Mouse (Mus musculus): ENCODE results near the gene Nagk. TPM values are rescaled to one million over a fixed set of nuclear protein-coding genes. Genes with fewer than 3 reads are reported as not detected.
"Not testable (repeated sequence)": the region's sequence is repeated elsewhere in the genome, so short reads cannot be mapped to it uniquely, and the experiment has no call there.

Nagk gene
- polyA plus RNA-seq, 1 experiment from 2014 or later = 54.9 TPM

GRCm38 (mm10) chr6:83775638-83776293 lies 19.0 kb upstream of the Nagk start, which contains the start of gene Tex261:
Gene Tex261 (minus strand): TSS chr6:83775813.
- Histone ChIP-seq H3K4me3 (peak within 1 kb of the TSS; percentile 87), H3K4me1 (peaks cover 22% of the 10 kb centered on the region), H3K9me3 (no peaks in the 10 kb centered on the region), H3K27me3 (no peaks in the 10 kb centered on the region), H3K36me3 (peaks cover 23% of the 10 kb centered on the region), H3K4me2 (replicated peaks) (peak within 1 kb of the TSS; percentile 82), H3K27ac (replicated peaks) (peak within 1 kb of the TSS; percentile 78), H3K9ac (replicated peaks) (peak within 1 kb of the TSS; percentile 94)
- peak; percentile 96 for ATAC-seq (ENCODE audit: low FRiP score, low read depth)
- under 1% methylated on average over 38 of the region's 45 CpGs for WGBS

GRCm38 (mm10) chr6:83778306-83778705 lies 16.5 kb upstream of the Nagk start:
- Histone ChIP-seq H3K27ac (replicated peaks) (no peak overlapping the region), H3K4me1 (peaks cover 19% of the 10 kb centered on the region), H3K27me3 (no peaks in the 10 kb centered on the region), H3K36me3 (peaks cover 2% of the 10 kb centered on the region; the same call in 1 of the 2 replicates), H3K4me2 (replicated peaks) (no peak overlapping the region), H3K4me3 (no peak overlapping the region), H3K9me3 (no peaks in the 10 kb centered on the region), H3K9ac (replicated peaks) (no peak overlapping the region)
- ATAC-seq (ENCODE audit: low FRiP score, low read depth) = no peak
- WGBS = 89% methylated on average over 7 of the region's 7 CpGs

GRCm38 (mm10) chr6:83779026-83779425 lies 15.8 kb upstream of the Nagk start:
- Histone ChIP-seq H3K27me3 (no peaks in the 10 kb centered on the region), H3K27ac (replicated peaks) (no peak overlapping the region), H3K4me3 (no peak overlapping the region), H3K4me2 (replicated peaks) (no peak overlapping the region), H3K9ac (replicated peaks) (no peak overlapping the region), H3K9me3 (no peaks in the 10 kb centered on the region), H3K4me1 (peaks cover 15% of the 10 kb centered on the region), H3K36me3 (no peaks in the 10 kb centered on the region)
- 12% methylated on average over 5 of the region's 5 CpGs for WGBS
- ATAC-seq (ENCODE audit: low FRiP score, low read depth) = no peak

- 0 out of 2 replicates have a peak, but pooled peaks cover 2% of the 10 kb centered on the region for H3K4me1 ChIP-seq
- no peak overlapping the region for H3K27ac ChIP-seq (replicated peaks)
- WGBS = 84% methylated on average over 3 of the region's 3 CpGs
- no peak for ATAC-seq (ENCODE audit: low FRiP score, low read depth)
- H3K4me2 ChIP-seq (replicated peaks) = no peak overlapping the region
- no peak overlapping the region for H3K4me3 ChIP-seq
- H3K9me3 ChIP-seq = no peaks in the 10 kb centered on the region
- H3K27me3 ChIP-seq = peaks cover 6% of the 10 kb centered on the region; the same call in 1 of the 2 replicates
- no peaks in the 10 kb centered on the region for H3K36me3 ChIP-seq
- H3K9ac ChIP-seq (replicated peaks) = no peak overlapping the region
Observed at GRCm38 (mm10) chr6:83786426-83786825, 8.4 kb upstream of the Nagk start.

- 0 out of 2 replicates have a peak, but pooled peaks cover 2% of the 10 kb centered on the region for H3K4me1 ChIP-seq
- H3K9ac ChIP-seq (replicated peaks) = no peak overlapping the region
- peaks cover 6% of the 10 kb centered on the region; the same call in 1 of the 2 replicates for H3K27me3 ChIP-seq
- no peaks in the 10 kb centered on the region for H3K9me3 ChIP-seq
- no peak for ATAC-seq (ENCODE audit: low FRiP score, low read depth)
- no peak overlapping the region for H3K4me3 ChIP-seq
- H3K4me2 ChIP-seq (replicated peaks) = no peak overlapping the region
- no peaks in the 10 kb centered on the region for H3K36me3 ChIP-seq
- no peak overlapping the region for H3K27ac ChIP-seq (replicated peaks)
- 56% methylated on average over 7 of the region's 7 CpGs for WGBS
Observed at GRCm38 (mm10) chr6:83788554-83788953, 6.2 kb upstream of the Nagk start.

GRCm38 (mm10) chr6:83790533-83790932 lies 4.2 kb upstream of the Nagk start:
- not testable (repeated sequence) for H3K4me1 ChIP-seq; H3K4me3 ChIP-seq; H3K4me2 ChIP-seq (replicated peaks); H3K9ac ChIP-seq (replicated peaks); ATAC-seq (ENCODE audit: low FRiP score, low read depth); H3K27me3 ChIP-seq; H3K27ac ChIP-seq (replicated peaks); H3K36me3 ChIP-seq; H3K9me3 ChIP-seq
- 83% methylated on average over 5 of the region's 5 CpGs for WGBS

- no peak overlapping the region for H3K9ac ChIP-seq (replicated peaks)
- no peaks in the 10 kb centered on the region for H3K36me3 ChIP-seq
- 83% methylated on average over 4 of the region's 4 CpGs for WGBS
- no peaks in the 10 kb centered on the region for H3K27me3 ChIP-seq
- H3K4me2 ChIP-seq (replicated peaks) = no peak overlapping the region
- peaks cover 8% of the 10 kb centered on the region for H3K4me1 ChIP-seq
- ATAC-seq (ENCODE audit: low FRiP score, low read depth) = no peak
- H3K4me3 ChIP-seq = no peak overlapping the region
- no peaks in the 10 kb centered on the region for H3K9me3 ChIP-seq
- H3K27ac ChIP-seq (replicated peaks) = no peak overlapping the region
Observed at GRCm38 (mm10) chr6:83791251-83791890, 3.4 kb upstream of the Nagk start.

GRCm38 (mm10) chr6:83795492-83795900 lies 714 bp downstream of the Nagk start:
- H3K9ac ChIP-seq (replicated peaks) = peak overlapping the region; percentile 83
- peaks cover 5% of the 10 kb centered on the region for H3K36me3 ChIP-seq
- WGBS = 14% methylated on average over 13 of the region's 13 CpGs
- H3K4me3 ChIP-seq = peak overlapping the region; percentile 79
- no peak; the same call in none of the 2 replicates for ATAC-seq (ENCODE audit: low FRiP score, low read depth)
- H3K4me2 ChIP-seq (replicated peaks) = peak overlapping the region; percentile 90
- H3K27ac ChIP-seq (replicated peaks) = peak overlapping the region; percentile 96
- H3K27me3 ChIP-seq = no peaks in the 10 kb centered on the region
- H3K9me3 ChIP-seq = no peaks in the 10 kb centered on the region
- peaks cover 6% of the 10 kb centered on the region for H3K4me1 ChIP-seq

- peaks cover 6% of the 10 kb centered on the region for H3K4me1 ChIP-seq
- no peaks in the 10 kb centered on the region for H3K9me3 ChIP-seq
- 60% methylated on average over 3 of the region's 3 CpGs for WGBS
- ATAC-seq (ENCODE audit: low FRiP score, low read depth) = no peak
- H3K4me3 ChIP-seq = no peak overlapping the region
- H3K9ac ChIP-seq (replicated peaks) = no peak overlapping the region
- H3K27me3 ChIP-seq = no peaks in the 10 kb centered on the region
- no peak overlapping the region for H3K27ac ChIP-seq (replicated peaks)
- H3K36me3 ChIP-seq = peaks cover 17% of the 10 kb centered on the region
- no peak overlapping the region for H3K4me2 ChIP-seq (replicated peaks)
Observed at GRCm38 (mm10) chr6:83796686-83797085, 1.9 kb downstream of the Nagk start.

- no peak overlapping the region for H3K27ac ChIP-seq (replicated peaks)
- no peak for ATAC-seq (ENCODE audit: low FRiP score, low read depth)
- no peaks in the 10 kb centered on the region for H3K9me3 ChIP-seq
- peaks cover 43% of the 10 kb centered on the region for H3K36me3 ChIP-seq
- H3K4me1 ChIP-seq = no peaks in the 10 kb centered on the region
- no peak overlapping the region for H3K4me3 ChIP-seq
- 89% methylated on average over 5 of the region's 5 CpGs for WGBS
- no peaks in the 10 kb centered on the region for H3K27me3 ChIP-seq
- no peak overlapping the region for H3K9ac ChIP-seq (replicated peaks)
- H3K4me2 ChIP-seq (replicated peaks) = no peak overlapping the region
Observed at GRCm38 (mm10) chr6:83802033-83802432, 7.3 kb downstream of the Nagk start.

GRCm38 (mm10) chr6:83802846-83803245 lies 8.1 kb downstream of the Nagk start:
- ATAC-seq (ENCODE audit: low FRiP score, low read depth) = no peak
- peaks cover 51% of the 10 kb centered on the region for H3K36me3 ChIP-seq
- H3K9ac ChIP-seq (replicated peaks) = no peak overlapping the region
- H3K4me2 ChIP-seq (replicated peaks) = no peak overlapping the region
- 95% methylated on average over 3 of the region's 3 CpGs for WGBS
- no peak overlapping the region for H3K27ac ChIP-seq (replicated peaks)
- H3K27me3 ChIP-seq = no peaks in the 10 kb centered on the region
- no peak overlapping the region for H3K4me3 ChIP-seq
- H3K9me3 ChIP-seq = no peaks in the 10 kb centered on the region
- H3K4me1 ChIP-seq = no peaks in the 10 kb centered on the region

- no peaks in the 10 kb centered on the region for H3K27me3 ChIP-seq
- peaks cover 8% of the 10 kb centered on the region for H3K4me1 ChIP-seq
- H3K27ac ChIP-seq (replicated peaks) = no peak overlapping the region
- 92% methylated on average over 3 of the region's 3 CpGs for WGBS
- no peaks in the 10 kb centered on the region for H3K9me3 ChIP-seq
- no peak overlapping the region for H3K4me2 ChIP-seq (replicated peaks)
- no peak for ATAC-seq (ENCODE audit: low FRiP score, low read depth)
- no peak overlapping the region for H3K4me3 ChIP-seq
- peaks cover 45% of the 10 kb centered on the region for H3K36me3 ChIP-seq
- H3K9ac ChIP-seq (replicated peaks) = no peak overlapping the region
Observed at GRCm38 (mm10) chr6:83815801-83816200, 21.0 kb downstream of the Nagk start.
